Mouse (Mus musculus): ENCODE data around the gene Naaa.

DNA sequence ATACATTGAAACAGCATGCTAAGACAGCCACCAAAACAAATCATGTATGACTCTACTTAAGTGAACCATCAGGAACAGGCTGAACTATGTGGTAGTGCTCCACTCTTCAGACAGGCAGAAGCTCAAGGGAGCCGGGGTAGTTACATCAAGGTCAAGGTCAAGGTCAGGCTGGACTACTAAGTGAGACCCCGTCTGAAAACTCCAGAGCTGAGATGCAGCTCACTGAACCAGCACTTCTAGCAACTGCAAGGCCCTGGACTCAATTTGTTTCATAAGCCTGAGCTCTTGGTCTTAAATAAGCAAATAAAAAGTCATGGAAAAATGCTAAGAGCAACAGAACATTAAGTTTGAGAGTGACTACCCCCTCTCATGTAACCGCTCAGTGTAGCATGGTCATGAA is 26.3 kb upstream of the Naaa start:
- TF ChIP-seq CTCF (conservative IDR thresholded peaks at IDR 0.05 in 1 of 2, IDR thresholded peaks at IDR 0.05 in 1 of 2; ENCODE audit: low read depth in 2 of 2, low read length in 2 of 2) (no peak), MXI1 (IDR thresholded peaks at IDR 0.05; ENCODE audit: low read depth, low read length) (no peak), MAX (IDR thresholded peaks at IDR 0.05; ENCODE audit: low read length) (no peak), BHLHE40 (IDR thresholded peaks at IDR 0.05; ENCODE audit: low read depth, low read length) (no peak), POLR2A (IDR thresholded peaks at IDR 0.05; ENCODE audit: low read depth, low read length) (no peak), MYC (IDR thresholded peaks at IDR 0.05; ENCODE audit: low read depth, low read length) (no peak), NRF1 (IDR thresholded peaks at IDR 0.05; ENCODE audit: low read depth, low read length) (no peak), USF2 (conservative IDR thresholded peaks at IDR 0.05; ENCODE audit: low read depth, low read length) (no peak)

Data from CH12.LX (cell line).